ENCODE assay signal across 20 mouse cellular contexts in genomic region chr2:146216111-146217064, GRCm38 (mm10). TPM values are rescaled to one million over a fixed set of nuclear protein-coding genes. Genes with fewer than 3 reads are reported as not detected.
A peak's percentile ranks its signal among the peaks of the same experiment; 100 is the strongest.
DNase-seq lines count a peak whose midpoint lies in the region; ATAC-seq and TF ChIP-seq lines count a peak whose summit lies in the region.
"Had no signal": no experiment of that assay in that cellular context is flagged by ENCODE, and none has a peak within 500 bp of the region (broad histone marks: within the 10 kb centered on the region; RNA-seq: fewer than 3 reads in every experiment).

No protein-coding gene starts in this region.

- peaks cover 17% of the 10 kb centered on the region for H3K27me3 ChIP-seq in hindbrain, embryonic 11.5 days (ENCODE audit: control insufficient read depth, insufficient read depth, low read length)
- H3K27me3 ChIP-seq in hindbrain, embryonic 16.5 days (replicated peaks; ENCODE audit: control insufficient read depth, insufficient read depth, low read length), result peaks cover 14% of the 10 kb centered on the region
- no peaks in the 10 kb centered on the region for H3K27me3 ChIP-seq in CH12.LX (replicated peaks)
- H3K27me3 ChIP-seq in hindbrain, embryonic 14.5 days (ENCODE audit: control insufficient read depth, insufficient read depth, low read length), result peaks cover 28% of the 10 kb centered on the region

- no peak overlapping the region for H3K4me2 ChIP-seq in hindbrain, embryonic 11.5 days (replicated peaks; ENCODE audit: low read depth, low read length)
- no peak overlapping the region for H3K4me2 ChIP-seq in hindbrain, embryonic 16.5 days (ENCODE audit: low read length)
- H3K4me2 ChIP-seq in CH12.LX (ENCODE audit: insufficient read depth, low read depth, poor library complexity, severe bottlenecking), result no peak overlapping the region
- H3K4me2 ChIP-seq in hindbrain, embryonic 14.5 days (replicated peaks), result no peak overlapping the region
- H3K4me2 ChIP-seq: liver, embryonic 15.5 days had no signal

- no peak for TF ChIP-seq CTCF in CH12.LX (conservative IDR thresholded peaks at IDR 0.05 in 1 of 2, IDR thresholded peaks at IDR 0.05 in 1 of 2; ENCODE audit: low read depth in 2 of 2, low read length in 2 of 2)

- in situ Hi-C loops in CH12.LX (cut with MboI; ENCODE audit: low pct_ligation_motif_present, low pct_unique_long_range_greater_than_20kb, low sequenced_read_pairs), result no loop called here

- H3K4me3 ChIP-seq in hindbrain, embryonic 11.5 days (ENCODE audit: low read depth, low read length), result no peak overlapping the region
- H3K4me3 ChIP-seq in hindbrain, embryonic 16.5 days (ENCODE audit: low read length), result no peak overlapping the region
- no peak overlapping the region for H3K4me3 ChIP-seq in CH12.LX (replicated peaks in 1 of 3; ENCODE audit: low read depth in 2 of 3, low read length in 2 of 3, poor library complexity in 1 of 3)
- no peak overlapping the region for H3K4me3 ChIP-seq in hindbrain, embryonic 14.5 days (replicated peaks; ENCODE audit: low read length)
- H3K4me3 ChIP-seq: hindbrain, embryonic 15.5 days; left cerebral cortex, adult 2 months; liver, embryonic 15.5 days; neural tube, embryonic 13.5 days had no signal

- H3K4me1 ChIP-seq in hindbrain, embryonic 11.5 days (replicated peaks; ENCODE audit: control insufficient read depth, insufficient read depth, low read length), result peaks cover 13% of the 10 kb centered on the region
- peaks cover 30% of the 10 kb centered on the region for H3K4me1 ChIP-seq in hindbrain, embryonic 16.5 days (ENCODE audit: control insufficient read depth, insufficient read depth, low read depth, low read length)
- peaks cover 4 to 40% of the 10 kb centered on the region in 2 experiments; a peak in 3 of 4 replicates for H3K4me1 ChIP-seq in CH12.LX (ENCODE audit: control insufficient read depth in 1 of 2, insufficient read depth in 2 of 2)
- peaks cover 34% of the 10 kb centered on the region for H3K4me1 ChIP-seq in hindbrain, embryonic 14.5 days (replicated peaks; ENCODE audit: control insufficient read depth, insufficient read depth, low read length)

- no peak for TF ChIP-seq RAD21 in CH12.LX (IDR thresholded peaks at IDR 0.05; ENCODE audit: low read depth, low read length)

- H3K9ac ChIP-seq in hindbrain, embryonic 11.5 days (ENCODE audit: low read depth, low read length), result no peak overlapping the region
- H3K9ac ChIP-seq in hindbrain, embryonic 16.5 days (ENCODE audit: low read depth, low read length), result no peak overlapping the region
- no peak overlapping the region for H3K9ac ChIP-seq in CH12.LX (ENCODE audit: insufficient read depth, low read depth)
- no peak overlapping the region for H3K9ac ChIP-seq in hindbrain, embryonic 14.5 days
- H3K9ac ChIP-seq: hindbrain, embryonic 15.5 days; limb, embryonic 12.5 days; liver, embryonic 15.5 days had no signal

- H3K9me3 ChIP-seq in hindbrain, embryonic 11.5 days (ENCODE audit: control insufficient read depth, low read length), result no peaks in the 10 kb centered on the region
- H3K9me3 ChIP-seq in hindbrain, embryonic 16.5 days (ENCODE audit: control insufficient read depth, low read length), result no peaks in the 10 kb centered on the region
- H3K9me3 ChIP-seq in CH12.LX (replicated peaks; ENCODE audit: low read length), result peaks cover 19% of the 10 kb centered on the region
- H3K9me3 ChIP-seq in hindbrain, embryonic 14.5 days (ENCODE audit: control insufficient read depth, low read length), result no peaks in the 10 kb centered on the region
- H3K9me3 ChIP-seq: hindbrain, embryonic 15.5 days; limb, embryonic 12.5 days; liver, embryonic 15.5 days; neural tube, embryonic 13.5 days had no signal

- H3K79me2 ChIP-seq in CH12.LX (replicated peaks; ENCODE audit: control insufficient read depth, extremely low read depth, insufficient read depth, poor library complexity, severe bottlenecking), result no peaks in the 10 kb centered on the region

- ATAC-seq in hindbrain, embryonic 11.5 days (ENCODE audit: low FRiP score), result no peak
- no peak for ATAC-seq in hindbrain, embryonic 16.5 days
- ATAC-seq in hindbrain, embryonic 14.5 days (ENCODE audit: low FRiP score), result no peak

- H3K36me3 ChIP-seq in hindbrain, embryonic 11.5 days (ENCODE audit: control insufficient read depth, insufficient read depth, low read length), result no peaks in the 10 kb centered on the region
- no peaks in the 10 kb centered on the region for H3K36me3 ChIP-seq in hindbrain, embryonic 16.5 days (ENCODE audit: control insufficient read depth, insufficient read depth, low read length)
- no peaks in the 10 kb centered on the region for H3K36me3 ChIP-seq in CH12.LX (replicated peaks in 1 of 2; ENCODE audit: control insufficient read depth in 1 of 2, insufficient read depth in 1 of 2, low read length in 1 of 2)
- H3K36me3 ChIP-seq in hindbrain, embryonic 14.5 days (replicated peaks; ENCODE audit: control insufficient read depth, insufficient read depth), result no peaks in the 10 kb centered on the region
- H3K36me3 ChIP-seq: hindbrain, embryonic 15.5 days; limb, embryonic 12.5 days; liver, embryonic 15.5 days; neural tube, embryonic 13.5 days had no signal

- DNase-seq in hindbrain, embryonic 11.5 days (ENCODE audit: low spot score), result peak; percentile 29
- DNase-seq in CH12.LX (ENCODE audit: extremely low read depth), result peak; percentile 48
- peak; percentile 27 for DNase-seq in embryo, embryonic 9.5 days (ENCODE audit: extremely low spot score)
- DNase-seq in hindbrain, embryonic 14.5 days (ENCODE audit: low spot score), result no peak
- DNase-seq in spleen, postnatal 14 days (ENCODE audit: low spot score in 2 of 2), result no peak
- no peak for DNase-seq in cerebellum, postnatal 25 days
- no peak for DNase-seq in spleen, postnatal 4 days (ENCODE audit: low spot score in 2 of 2)
- DNase-seq: adrenal gland, adult 8-10 months; cerebellum, adult 9-11 months; kidney, adult 8-10 months; right cerebral cortex, adult 18-20 months; thymus, adult 2 months had no signal

- H3K27ac ChIP-seq in hindbrain, embryonic 11.5 days (ENCODE audit: low read depth, low read length), result peak overlapping the region; percentile 14
- no peak overlapping the region for H3K27ac ChIP-seq in hindbrain, embryonic 16.5 days (ENCODE audit: low read depth, low read length)
- no peak overlapping the region for H3K27ac ChIP-seq in CH12.LX (ENCODE audit: insufficient read depth, low read depth)
- H3K27ac ChIP-seq in hindbrain, embryonic 14.5 days, result peak overlapping the region; percentile 41; the same call in 1 of the 2 replicates
- H3K27ac ChIP-seq: hindbrain, embryonic 15.5 days; left cerebral cortex, adult 2 months; limb, embryonic 12.5 days; liver, embryonic 15.5 days had no signal

- dilution Hi-C loops in CH12.LX (cut with MboI; ENCODE audit: extremely low pct_ligation_motif_present, extremely low pct_unique_long_range_greater_than_20kb, low sequenced_read_pairs), result no loop called here

- 0 out of 2 replicates have a peak, but pooled peaks have one; percentile 23 for TF ChIP-seq EP300 in CH12.LX (IDR thresholded peaks at IDR 0.05; ENCODE audit: low read length)

- TF ChIP-seq POLR2A in CH12.LX (IDR thresholded peaks at IDR 0.05; ENCODE audit: low read depth, low read length), result no peak

- WGBS in hindbrain, embryonic 11.5 days, result 9% methylated on average over 14 of the region's 14 CpGs
- 20% methylated on average over 14 of the region's 14 CpGs for WGBS in hindbrain, embryonic 16.5 days
- whole genome bisulfite sequencing in hindbrain, embryonic 14.5 days, result 19% methylated on average over 14 of the region's 14 CpGs

TF ChIP-seq in CH12.LX, 34 proteins besides CTCF, POLR2A, EP300 and RAD21:
- TF ChIP-seq ETS1 (conservative IDR thresholded peaks at IDR 0.05; ENCODE audit: low read depth, low read length) (peak; percentile 34; the same call in 1 of the 2 replicates), MAX (IDR thresholded peaks at IDR 0.05; ENCODE audit: low read length) (0 out of 2 replicates have a peak, but pooled peaks have one; percentile 28), BHLHE40 (IDR thresholded peaks at IDR 0.05; ENCODE audit: low read depth, low read length) (peak; percentile 41; the same call in 1 of the 2 replicates), UBTF (IDR thresholded peaks at IDR 0.05; ENCODE audit: low read depth, low read length) (no peak), TBP (conservative IDR thresholded peaks at IDR 0.05; ENCODE audit: low read depth, low read length) (no peak)

RNA-seq across cellular contexts. Expression of gene Insm1, which starts 5.3 kb away (rescaled TPM):
- 11.9 and 12.3 TPM in 2 replicates for polyA plus RNA-seq in hindbrain, embryonic 11.5 days (2014; fragmentation: Nextera tagmentation; extraction: Ambion mirVana)
- polyA plus RNA-seq in hindbrain, embryonic 16.5 days (2015; fragmentation: Nextera tagmentation; extraction: Ambion mirVana), result 1.9 and 2.3 TPM in 2 replicates
- not detected in 2 replicates for total RNA-seq in CH12.LX (2012; rRNA removed)
- not detected in 2 replicates for total RNA-seq in CH12.LX (2014; rRNA removed)
- polyA plus RNA-seq in CH12.LX (2012; ENCODE audit: insufficient read length, low read depth), result not detected in 2 replicates
- polyA plus RNA-seq in hindbrain, embryonic 14.5 days (2014; fragmentation: Nextera tagmentation; extraction: Ambion mirVana), result 2.6 and 4.1 TPM in 2 replicates
- polyA plus RNA-seq: gonadal fat pad, adult 2 months; heart, embryonic 14.5 days; limb, embryonic 12.5 days; liver, embryonic 15.5 days had no signal

Comparison
In these comparisons a context has a peak if more than half of its experiments do, and no peak if none do; other contexts are left out.
1. DNase-seq: peak in hindbrain, embryonic 11.5 days (single experiment), CH12.LX (single experiment) and embryo, embryonic 9.5 days (single experiment); none in hindbrain, embryonic 14.5 days (single experiment), spleen, postnatal 14 days (0 of 2), cerebellum, postnatal 25 days (0 of 2) and spleen, postnatal 4 days (0 of 2).
2. H3K27ac ChIP-seq: peak in hindbrain, embryonic 11.5 days (single experiment) and hindbrain, embryonic 14.5 days (single experiment); none in hindbrain, embryonic 16.5 days (single experiment) and CH12.LX (single experiment).